Mouse (Mus musculus): ENCODE measurements around the gene Bdkrb2. TPM values are rescaled to one million over a fixed set of nuclear protein-coding genes. Genes with fewer than 3 reads are reported as not detected.

Bdkrb2 gene
- polyA plus RNA-seq, 1 experiment from 2014 or later = 1.1 TPM

DNA sequence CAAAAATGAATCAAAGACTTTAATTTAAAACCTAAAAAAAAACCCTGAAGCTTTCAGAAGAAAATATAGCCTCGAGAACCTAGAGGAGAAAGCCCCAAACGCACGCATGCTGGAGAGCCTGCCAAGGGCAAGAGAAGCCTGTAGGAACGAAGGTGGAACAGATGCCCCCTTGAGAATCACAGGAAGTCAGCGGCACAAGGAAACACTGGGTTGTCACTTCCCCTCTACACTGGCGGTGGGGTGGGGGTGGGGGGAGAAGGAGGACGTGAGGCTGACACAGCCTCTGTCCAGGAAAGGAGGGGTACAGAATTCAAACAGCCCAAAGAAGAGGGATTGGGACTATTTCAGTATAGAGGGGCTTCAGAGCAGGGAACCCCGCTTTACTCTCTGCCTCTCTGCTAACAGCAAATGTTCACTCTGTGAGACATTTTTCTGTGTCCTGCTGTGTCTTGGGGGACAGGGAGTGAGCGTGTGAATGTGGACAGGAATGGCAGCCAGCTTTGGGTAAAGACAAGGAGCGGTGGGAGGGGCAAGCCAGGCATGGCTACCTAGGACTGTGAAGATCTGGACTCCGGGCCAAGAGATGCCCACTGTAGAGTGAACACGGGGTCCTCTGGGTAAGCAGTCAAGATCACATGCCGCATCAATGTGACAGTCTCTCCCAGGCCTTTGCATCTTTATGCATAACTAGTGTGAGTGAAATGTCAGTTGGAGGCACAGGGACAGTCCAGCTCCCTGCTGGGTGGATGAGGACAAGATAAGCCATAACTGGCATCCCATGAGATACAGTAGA lies 26.9 kb upstream of the Bdkrb2 start:
- Histone ChIP-seq H3K4me1 (peaks cover 11% of the 10 kb centered on the region), H3K36me3 (no peaks in the 10 kb centered on the region), H3K9me3 (0 out of 2 replicates have a peak, but pooled peaks cover 6% of the 10 kb centered on the region), H3K4me2 (no peak overlapping the region), H3K9ac (no peak overlapping the region), H3K27me3 (no peaks in the 10 kb centered on the region), H3K4me3 (no peak overlapping the region), H3K27ac (no peak overlapping the region)
- WGBS = 57% methylated on average over 13 of the region's 13 CpGs
- ATAC-seq (ENCODE audit: insufficient number of reproducible peaks, insufficient read depth, low FRiP score, low TSS enrichment, low read depth) = no peak

DNA sequence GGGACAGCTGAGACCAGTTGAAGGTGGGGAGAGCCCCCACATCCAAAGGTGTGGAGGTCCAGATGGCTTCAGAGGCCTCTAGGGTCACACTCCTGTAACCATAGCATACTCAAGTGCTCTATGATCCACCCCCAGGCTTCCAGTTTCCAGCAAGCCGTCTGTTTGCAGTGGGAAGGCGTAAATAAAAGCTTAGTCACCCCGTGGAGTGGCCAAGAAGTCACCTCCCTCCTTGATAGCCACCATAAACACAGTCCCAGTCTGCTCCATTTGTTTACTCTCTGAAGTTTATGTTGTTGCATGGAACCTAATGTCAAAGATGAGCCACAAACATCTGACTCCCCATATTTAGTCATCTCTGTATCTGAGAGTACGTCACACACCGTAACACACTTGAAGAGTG lies 25.9 kb upstream of the Bdkrb2 start:
- WGBS = 69% methylated on average over 5 of the region's 5 CpGs
- Histone ChIP-seq H3K36me3 (no peaks in the 10 kb centered on the region), H3K27me3 (no peaks in the 10 kb centered on the region), H3K4me1 (peaks cover 5% of the 10 kb centered on the region), H3K4me3 (no peak overlapping the region), H3K27ac (no peak overlapping the region), H3K4me2 (no peak overlapping the region), H3K9ac (no peak overlapping the region), H3K9me3 (0 out of 2 replicates have a peak, but pooled peaks cover 6% of the 10 kb centered on the region)
- ATAC-seq (ENCODE audit: insufficient number of reproducible peaks, insufficient read depth, low FRiP score, low TSS enrichment, low read depth) = no peak

- no peak overlapping the region for H3K27ac ChIP-seq
- H3K36me3 ChIP-seq = no peaks in the 10 kb centered on the region
- peaks cover 10% of the 10 kb centered on the region; the same call in 1 of the 2 replicates for H3K4me1 ChIP-seq
- 0 out of 2 replicates have a peak, but pooled peaks cover 6% of the 10 kb centered on the region for H3K9me3 ChIP-seq
- H3K9ac ChIP-seq = no peak overlapping the region
- WGBS = 90% methylated on average over 10 of the region's 10 CpGs
- no peak overlapping the region for H3K4me3 ChIP-seq
- H3K27me3 ChIP-seq = no peaks in the 10 kb centered on the region
- no peak for ATAC-seq (ENCODE audit: insufficient number of reproducible peaks, insufficient read depth, low FRiP score, low TSS enrichment, low read depth)
- H3K4me2 ChIP-seq = no peak overlapping the region
Observed at GRCm38 (mm10) chr12:105539649-105540048, 23.4 kb upstream of the Bdkrb2 start.

- Histone ChIP-seq H3K27ac (no peak overlapping the region), H3K4me3 (no peak overlapping the region), H3K27me3 (no peaks in the 10 kb centered on the region), H3K4me2 (no peak overlapping the region), H3K4me1 (peaks cover 15% of the 10 kb centered on the region), H3K9ac (no peak overlapping the region), H3K9me3 (0 out of 2 replicates have a peak, but pooled peaks cover 6% of the 10 kb centered on the region), H3K36me3 (no peaks in the 10 kb centered on the region)
- ATAC-seq (ENCODE audit: insufficient number of reproducible peaks, insufficient read depth, low FRiP score, low TSS enrichment, low read depth) = no peak
- 76% methylated on average over 12 of the region's 12 CpGs for WGBS
Observed at GRCm38 (mm10) chr12:105541590-105542402, 21.2 kb upstream of the Bdkrb2 start.

- H3K27me3 ChIP-seq = no peaks in the 10 kb centered on the region
- 79% methylated on average over 3 of the region's 3 CpGs for WGBS
- no peaks in the 10 kb centered on the region for H3K36me3 ChIP-seq
- ATAC-seq (ENCODE audit: insufficient number of reproducible peaks, insufficient read depth, low FRiP score, low TSS enrichment, low read depth) = no peak
- H3K4me1 ChIP-seq = peaks cover 15% of the 10 kb centered on the region
- no peak overlapping the region for H3K9ac ChIP-seq
- H3K27ac ChIP-seq = no peak overlapping the region
- H3K4me3 ChIP-seq = no peak overlapping the region
- H3K4me2 ChIP-seq = no peak overlapping the region
- 0 out of 2 replicates have a peak, but pooled peaks cover 6% of the 10 kb centered on the region for H3K9me3 ChIP-seq
Observed at GRCm38 (mm10) chr12:105542513-105542912, 20.5 kb upstream of the Bdkrb2 start.

GRCm38 (mm10) chr12:105543176-105543575 lies 19.9 kb upstream of the Bdkrb2 start:
- Histone ChIP-seq H3K9me3 (0 out of 2 replicates have a peak, but pooled peaks cover 6% of the 10 kb centered on the region), H3K4me2 (no peak overlapping the region), H3K4me1 (peaks cover 15% of the 10 kb centered on the region), H3K4me3 (no peak overlapping the region), H3K36me3 (no peaks in the 10 kb centered on the region), H3K27me3 (no peaks in the 10 kb centered on the region), H3K27ac (no peak overlapping the region), H3K9ac (no peak overlapping the region)
- 74% methylated on average over 8 of the region's 8 CpGs for WGBS
- ATAC-seq (ENCODE audit: insufficient number of reproducible peaks, insufficient read depth, low FRiP score, low TSS enrichment, low read depth) = no peak

DNA sequence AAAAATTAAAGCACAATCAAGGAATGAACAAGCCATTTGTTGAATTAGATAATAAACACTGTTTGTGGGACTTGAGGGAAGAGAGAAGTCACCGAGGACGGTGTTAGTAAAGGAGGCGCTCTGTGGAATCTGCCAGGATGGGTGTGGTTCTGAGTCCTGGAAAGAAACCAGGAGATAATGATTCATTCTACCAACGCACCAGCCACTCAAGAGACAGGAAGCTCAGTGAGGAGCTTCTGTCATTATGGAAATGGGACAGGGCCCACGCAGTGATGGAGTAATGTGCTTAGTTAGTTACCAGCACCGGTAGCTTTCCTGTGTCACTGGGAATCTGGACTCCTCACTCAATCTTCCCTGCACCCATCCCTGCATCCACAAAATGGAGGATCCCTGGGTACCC lies 19.3 kb upstream of the Bdkrb2 start:
- no peak overlapping the region for H3K4me3 ChIP-seq

GRCm38 (mm10) chr12:105544872-105545271 lies 18.2 kb upstream of the Bdkrb2 start:
- no peak overlapping the region for H3K4me2 ChIP-seq
- no peaks in the 10 kb centered on the region for H3K27me3 ChIP-seq
- 84% methylated on average over 7 of the region's 7 CpGs for WGBS

More for the DNA sequence above, 19.3 kb upstream of the Bdkrb2 start:
- Histone ChIP-seq H3K9ac (no peak overlapping the region), H3K4me1 (peaks cover 15% of the 10 kb centered on the region), H3K36me3 (no peaks in the 10 kb centered on the region), H3K27me3 (no peaks in the 10 kb centered on the region), H3K4me2 (no peak overlapping the region), H3K9me3 (0 out of 2 replicates have a peak, but pooled peaks cover 5% of the 10 kb centered on the region), H3K27ac (no peak overlapping the region)
- whole genome bisulfite sequencing = 74% methylated on average over 6 of the region's 6 CpGs
- ATAC-seq (ENCODE audit: insufficient number of reproducible peaks, insufficient read depth, low FRiP score, low TSS enrichment, low read depth) = no peak

GRCm38 (mm10) chr12:105545696-105546435 lies 17.2 kb upstream of the Bdkrb2 start:
- H3K4me3 ChIP-seq = no peak overlapping the region
- no peaks in the 10 kb centered on the region for H3K27me3 ChIP-seq
- peaks cover 15% of the 10 kb centered on the region for H3K4me1 ChIP-seq
- H3K4me2 ChIP-seq = no peak overlapping the region
- no peaks in the 10 kb centered on the region for H3K36me3 ChIP-seq
- WGBS = 33% methylated on average over 17 of the region's 17 CpGs
- no peak for ATAC-seq (ENCODE audit: insufficient number of reproducible peaks, insufficient read depth, low FRiP score, low TSS enrichment, low read depth)
- no peaks in the 10 kb centered on the region for H3K9me3 ChIP-seq
- H3K9ac ChIP-seq = no peak overlapping the region
- no peak overlapping the region for H3K27ac ChIP-seq

More at GRCm38 (mm10) chr12:105544872-105545271, 18.2 kb upstream of the Bdkrb2 start:
- H3K9me3 ChIP-seq = no peaks in the 10 kb centered on the region
- no peaks in the 10 kb centered on the region for H3K36me3 ChIP-seq
- ATAC-seq (ENCODE audit: insufficient number of reproducible peaks, insufficient read depth, low FRiP score, low TSS enrichment, low read depth) = no peak
- H3K4me1 ChIP-seq = peaks cover 15% of the 10 kb centered on the region
- no peak overlapping the region for H3K27ac ChIP-seq
- no peak overlapping the region for H3K9ac ChIP-seq
- no peak overlapping the region for H3K4me3 ChIP-seq

- ATAC-seq (ENCODE audit: insufficient number of reproducible peaks, insufficient read depth, low FRiP score, low TSS enrichment, low read depth) = no peak
- 57% methylated on average over 6 of the region's 6 CpGs for WGBS
- Histone ChIP-seq H3K36me3 (no peaks in the 10 kb centered on the region), H3K4me1 (peaks cover 15% of the 10 kb centered on the region), H3K9ac (no peak overlapping the region), H3K27me3 (no peaks in the 10 kb centered on the region), H3K4me3 (no peak overlapping the region), H3K4me2 (no peak overlapping the region), H3K27ac (no peak overlapping the region), H3K9me3 (no peaks in the 10 kb centered on the region)
Observed at GRCm38 (mm10) chr12:105546538-105546937, 16.5 kb upstream of the Bdkrb2 start.

DNA sequence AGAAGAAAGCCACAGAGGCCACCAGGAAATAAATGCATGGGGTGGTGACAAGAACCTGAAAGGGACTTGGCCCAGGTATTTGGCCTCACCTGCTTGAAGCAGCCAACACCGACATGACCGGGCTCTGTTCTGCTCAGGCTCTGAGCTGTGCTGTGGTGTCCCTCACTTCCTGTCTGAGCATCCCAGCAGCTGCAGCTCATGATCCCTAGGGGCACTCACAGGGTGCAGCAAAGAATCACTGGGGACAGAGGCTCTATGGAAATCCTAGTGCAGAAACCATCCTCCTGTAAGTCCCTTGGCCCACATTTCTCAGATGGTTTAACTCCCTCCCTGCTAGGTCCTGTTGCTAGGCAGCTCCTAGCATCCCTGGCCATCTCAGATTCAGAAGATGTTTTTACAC lies 15.9 kb upstream of the Bdkrb2 start:
- Histone ChIP-seq H3K36me3 (no peaks in the 10 kb centered on the region), H3K4me1 (peaks cover 15% of the 10 kb centered on the region), H3K9ac (no peak overlapping the region), H3K4me3 (no peak overlapping the region), H3K27me3 (no peaks in the 10 kb centered on the region), H3K4me2 (no peak overlapping the region), H3K9me3 (no peaks in the 10 kb centered on the region), H3K27ac (no peak overlapping the region)
- WGBS = 64% methylated on average over 2 of the region's 2 CpGs
- ATAC-seq (ENCODE audit: insufficient number of reproducible peaks, insufficient read depth, low FRiP score, low TSS enrichment, low read depth) = no peak
